Mouse (Mus musculus): Measurements from ENCODE around the gene Txk.

DNA sequence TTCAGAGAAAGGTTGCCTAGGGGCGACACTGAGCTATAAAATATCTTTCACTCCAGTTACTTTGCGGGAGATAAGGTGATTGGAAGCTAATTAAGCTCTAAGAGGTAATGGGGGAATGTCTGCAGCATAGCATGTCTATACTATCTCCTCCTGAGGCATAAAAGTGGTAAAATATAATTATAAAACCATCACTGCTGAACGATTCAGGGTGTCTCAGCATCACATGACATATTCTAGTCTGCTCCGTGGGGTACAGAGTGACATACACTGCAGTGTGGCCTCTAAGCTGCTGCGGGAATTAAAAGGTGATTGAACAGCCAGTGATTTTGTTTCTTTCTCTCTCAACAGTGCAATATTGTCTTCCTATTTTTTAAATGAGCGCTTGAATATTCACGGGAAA is 86.1 kb downstream of the Txk start:
- TF ChIP-seq POLR2A (IDR thresholded peaks at IDR 0.05; ENCODE audit: insufficient read depth, low read depth, low read length) (no peak), CTCF (IDR thresholded peaks at IDR 0.05; ENCODE audit: insufficient read depth, low read depth, low read length) (no peak)

Data from olfactory bulb, adult 2 months (tissue).